Mouse (Mus musculus) retina, embryonic 14.5 days (tissue): ENCODE measurements around the gene Gp1bb.
A peak's percentile ranks its signal among the peaks of the same experiment; 100 is the strongest.

Source experiments
- DNase-seq: peaks from one replicate; pipeline ENCODE4 v3.0.0-alpha.2; 2015; ENCODE audit warnings: low spot score

The Gp1bb gene

GRCm38 (mm10) chr16:18622019-18622418, at the start of gene Gp1bb:
TSS of gene Gp1bb (minus strand) at chr16:18622403.
- no peak for DNase-seq

DNA sequence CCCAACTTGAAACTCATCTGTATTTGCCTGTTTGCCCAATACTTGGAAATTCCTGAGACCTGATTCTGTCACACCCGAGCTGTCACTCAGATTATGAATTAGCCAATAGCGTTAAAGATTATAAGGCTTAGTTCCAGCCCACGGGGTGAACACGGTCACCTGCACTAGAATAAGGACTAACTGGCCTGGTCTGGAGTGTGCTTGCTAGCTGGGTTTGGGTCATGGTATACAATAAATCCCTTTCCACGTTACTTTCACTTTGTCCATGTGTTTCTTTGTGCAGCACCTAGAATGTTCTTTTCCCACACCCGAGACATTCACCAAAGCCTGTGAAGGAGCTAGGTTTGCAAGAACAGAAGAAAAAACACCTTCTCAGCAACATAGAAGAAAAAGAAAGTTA, 47.7 kb upstream of the Gp1bb start:
- DNase-seq, result no peak

DNA sequence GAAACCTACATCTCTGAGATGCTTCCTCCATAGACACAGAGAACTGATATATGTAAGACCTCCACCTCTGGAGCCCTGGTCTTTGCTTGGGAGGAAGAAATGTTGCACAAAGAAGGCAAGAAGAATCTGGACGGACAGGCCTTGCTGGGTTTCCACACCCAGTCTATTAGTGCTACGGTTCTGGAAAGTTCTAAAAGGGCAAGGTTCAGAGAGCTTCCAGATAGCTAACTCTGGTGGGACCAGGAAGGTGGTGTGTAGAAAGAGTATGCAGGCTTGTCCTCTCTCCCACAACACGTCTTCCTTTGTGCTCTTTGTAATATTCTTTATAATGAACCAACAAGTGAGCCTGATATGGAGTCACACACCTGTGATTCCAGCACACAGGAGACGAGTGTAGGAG, 36.4 kb upstream of the Gp1bb start:
- DNase-seq, result no peak

GRCm38 (mm10) chr16:18655372-18656098, 33.3 kb upstream of the Gp1bb start:
- no peak for DNase-seq

- no peak for DNase-seq
Measured at GRCm38 (mm10) chr16:18653290-18654160, 31.3 kb upstream of the Gp1bb start.

GRCm38 (mm10) chr16:18649126-18649525, 26.9 kb upstream of the Gp1bb start:
- DNase-seq, result no peak

DNA sequence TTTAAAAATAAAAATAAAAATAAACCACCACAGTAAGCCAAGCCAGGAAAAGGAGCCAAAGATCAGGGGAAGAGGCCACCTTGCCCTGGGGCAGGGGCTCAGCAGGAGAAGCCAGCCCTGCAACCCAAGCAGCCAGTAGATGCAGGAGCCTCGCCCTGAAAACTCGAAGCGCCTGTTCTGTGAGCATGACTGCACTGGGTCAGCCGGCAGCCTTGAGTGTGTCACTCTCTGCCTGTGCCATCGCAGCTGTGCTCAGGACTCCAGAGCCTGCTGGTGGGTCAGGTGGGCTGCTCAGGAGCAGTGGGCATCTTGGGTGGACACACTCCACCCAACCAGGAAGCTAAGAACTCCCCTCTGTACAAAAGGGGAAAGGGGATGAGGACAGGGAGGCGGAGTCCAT, 23.1 kb upstream of the Gp1bb start:
- no peak for DNase-seq

DNA sequence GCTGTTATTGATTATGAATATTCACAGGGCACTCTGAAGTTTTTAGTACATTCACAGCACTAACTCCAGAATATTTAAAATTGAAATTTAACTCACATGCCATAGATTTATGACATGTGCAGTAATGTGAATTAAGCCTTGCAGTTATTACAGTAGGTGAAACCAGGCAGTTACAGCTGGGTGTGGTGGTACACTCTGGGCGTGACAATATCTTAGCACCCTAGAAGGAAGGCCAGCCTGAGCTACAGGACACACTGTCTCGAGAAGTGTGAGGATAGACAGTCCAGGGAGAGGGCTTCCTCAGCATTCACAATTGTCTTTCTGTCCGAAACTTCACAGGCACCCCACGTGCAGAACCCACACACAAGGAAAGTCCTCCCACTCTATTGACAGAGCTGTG, 22.3 kb upstream of the Gp1bb start:
- no peak for DNase-seq

DNA sequence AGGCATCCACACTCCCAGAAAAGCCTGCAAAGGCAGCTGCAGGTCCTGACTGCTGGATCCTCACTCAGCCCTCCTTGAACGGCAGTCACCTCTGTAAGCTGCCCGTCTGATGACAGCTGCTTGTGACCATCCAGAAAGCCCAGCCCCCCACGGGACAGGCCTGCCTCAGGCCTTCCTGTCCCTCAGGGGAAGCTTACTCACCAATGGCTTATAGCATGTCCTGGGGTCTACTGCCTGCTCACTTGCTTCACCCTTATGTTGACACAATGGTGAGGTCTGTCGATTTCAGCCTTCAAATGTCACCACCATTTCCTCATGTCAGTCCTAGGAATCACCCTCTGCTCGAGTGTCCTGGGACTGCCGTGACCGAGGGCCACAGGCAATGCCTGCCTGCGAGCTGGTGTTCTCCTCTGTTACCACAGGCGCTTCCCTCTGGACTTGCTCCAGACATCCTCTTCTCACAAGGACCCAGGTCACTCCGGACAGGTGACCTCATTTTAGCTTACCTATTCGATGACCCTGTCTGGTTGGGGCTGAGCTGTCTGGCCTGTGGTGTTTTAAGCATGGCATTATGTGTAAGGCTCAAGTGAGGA, 21.3 kb upstream of the Gp1bb start:
- DNase-seq, result no peak

GRCm38 (mm10) chr16:18642897-18643296, 20.7 kb upstream of the Gp1bb start:
- no peak for DNase-seq

DNA sequence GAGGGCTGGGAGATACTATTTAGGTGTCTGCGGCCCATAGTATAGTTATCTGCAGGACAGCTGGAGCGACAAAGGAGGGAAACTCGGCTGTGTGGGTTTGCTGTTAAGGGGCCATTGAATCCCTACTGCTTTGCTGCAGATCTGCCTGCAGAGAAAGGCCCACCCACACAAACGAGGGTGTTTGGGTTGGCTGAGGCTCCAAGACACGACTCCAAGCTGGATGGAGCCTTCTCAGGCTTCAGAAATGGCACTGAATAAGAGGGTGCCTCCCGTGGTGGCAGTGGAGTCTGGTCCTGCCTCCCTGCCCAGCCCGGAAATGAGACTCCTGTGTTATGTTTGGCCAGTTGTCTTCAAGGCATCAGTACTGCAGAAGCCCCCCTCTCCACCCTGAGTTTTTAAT, 20.1 kb upstream of the Gp1bb start:
- no peak for DNase-seq

DNA sequence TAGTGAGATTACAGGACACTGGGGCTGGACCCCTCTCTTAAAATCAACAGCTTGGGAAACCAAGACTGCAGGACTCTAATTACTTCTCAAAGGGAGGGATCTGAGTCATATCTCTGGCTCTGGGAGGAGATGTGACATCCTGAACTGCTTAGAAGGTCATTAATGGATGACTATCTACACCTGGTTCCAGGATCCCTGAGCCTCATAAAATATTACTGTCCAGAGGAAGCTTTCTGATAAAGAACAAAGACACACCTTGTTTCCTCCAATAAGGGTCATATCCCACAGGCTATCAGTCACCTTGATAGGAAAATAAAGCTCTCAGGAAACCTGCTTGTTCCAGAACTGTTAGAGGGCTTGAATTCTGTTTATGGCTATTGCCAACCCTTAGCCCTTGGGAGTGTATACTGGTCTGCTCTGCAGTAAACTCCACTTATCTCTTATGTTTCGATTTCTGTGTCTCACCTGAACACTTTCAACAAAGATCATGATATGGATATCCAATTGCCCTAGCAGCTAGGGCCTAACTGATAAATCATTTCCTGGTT, 17.3 kb upstream of the Gp1bb start:
- DNase-seq, result no peak

DNA sequence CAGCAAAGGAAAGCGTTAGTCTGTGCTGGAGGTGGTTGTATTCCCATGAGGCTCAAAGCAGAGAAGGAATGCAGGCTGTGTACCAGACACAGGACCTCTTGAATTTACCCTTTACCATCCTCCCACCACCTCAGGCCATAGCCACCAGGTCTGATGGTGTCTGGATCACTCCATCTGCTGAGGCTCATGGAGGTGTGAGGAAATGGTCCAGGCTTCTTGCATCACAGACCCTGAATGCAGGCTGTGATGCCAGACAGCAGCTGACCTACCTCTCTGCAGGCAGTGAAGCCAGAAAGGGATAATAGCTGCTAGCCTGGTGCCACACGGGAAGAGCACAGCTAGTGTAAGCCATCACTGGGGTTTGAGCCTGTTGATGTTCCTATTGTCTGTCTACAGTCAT, 16.2 kb upstream of the Gp1bb start:
- DNase-seq, result no peak

- no peak for DNase-seq
Measured at GRCm38 (mm10) chr16:18636804-18637203, 14.6 kb upstream of the Gp1bb start.

DNA sequence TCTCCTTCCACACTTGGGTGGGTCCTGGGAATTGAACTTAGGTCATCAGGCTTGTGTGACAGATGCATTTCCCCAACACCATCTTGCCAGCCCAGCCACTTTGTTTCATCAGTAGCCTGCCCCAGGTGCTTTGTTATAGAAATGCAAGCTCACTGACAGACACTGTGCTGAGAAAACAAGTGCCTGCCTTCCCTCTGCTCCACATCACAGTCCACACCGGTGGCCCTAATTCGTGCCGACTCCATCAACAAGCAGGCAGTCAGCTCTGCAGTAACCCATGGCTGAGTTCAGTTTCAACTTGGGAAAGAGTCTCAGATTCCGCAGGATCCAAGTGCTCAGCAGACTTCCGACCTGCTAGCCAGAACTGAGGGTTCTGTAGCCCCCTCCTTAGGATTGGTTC, 14.2 kb upstream of the Gp1bb start:
- no peak for DNase-seq

DNA sequence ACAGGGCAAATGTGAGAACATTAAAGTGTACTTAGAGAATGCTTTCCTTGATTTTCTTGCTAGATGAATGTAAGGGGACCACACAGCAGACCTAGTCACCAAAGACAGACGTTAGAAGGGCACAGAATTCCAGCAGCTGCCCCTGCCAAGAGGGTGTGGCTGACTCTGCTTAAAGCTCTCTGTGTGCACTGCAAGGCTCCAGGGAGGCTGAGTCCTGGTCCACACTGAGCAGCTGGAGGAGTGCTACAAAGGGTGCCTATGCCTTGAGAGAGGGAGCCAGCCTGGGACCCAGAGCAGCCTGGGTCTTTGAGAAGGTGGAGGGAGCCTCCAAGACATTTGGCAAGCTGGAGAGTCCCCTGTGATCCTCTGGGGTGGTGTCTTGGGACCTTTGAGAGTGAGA, 11.1 kb upstream of the Gp1bb start:
- no peak for DNase-seq

GRCm38 (mm10) chr16:18632816-18633215, 10.6 kb upstream of the Gp1bb start:
- DNase-seq, result no peak

GRCm38 (mm10) chr16:18632059-18632458, 9.9 kb upstream of the Gp1bb start:
- no peak for DNase-seq

DNA sequence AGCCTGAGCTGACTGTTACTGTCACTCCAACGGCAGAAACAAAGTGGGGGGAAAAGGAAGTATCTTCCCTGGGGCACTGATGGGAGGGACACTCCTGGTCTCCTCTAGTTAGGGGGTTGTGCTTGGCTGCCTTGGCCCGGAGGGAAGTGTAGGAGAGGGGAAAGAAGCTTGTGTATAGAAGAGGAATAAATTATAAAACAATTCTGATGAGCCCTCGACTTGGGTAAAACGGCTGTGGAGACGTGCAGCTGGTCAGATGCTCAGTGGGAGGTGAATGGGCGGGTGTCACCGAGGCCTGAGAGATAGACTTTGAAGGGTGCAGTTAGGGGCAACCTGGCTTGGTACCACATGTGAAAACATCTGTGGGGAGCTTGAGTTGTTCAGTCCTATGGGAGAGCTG, 8.9 kb upstream of the Gp1bb start:
- no peak for DNase-seq

DNA sequence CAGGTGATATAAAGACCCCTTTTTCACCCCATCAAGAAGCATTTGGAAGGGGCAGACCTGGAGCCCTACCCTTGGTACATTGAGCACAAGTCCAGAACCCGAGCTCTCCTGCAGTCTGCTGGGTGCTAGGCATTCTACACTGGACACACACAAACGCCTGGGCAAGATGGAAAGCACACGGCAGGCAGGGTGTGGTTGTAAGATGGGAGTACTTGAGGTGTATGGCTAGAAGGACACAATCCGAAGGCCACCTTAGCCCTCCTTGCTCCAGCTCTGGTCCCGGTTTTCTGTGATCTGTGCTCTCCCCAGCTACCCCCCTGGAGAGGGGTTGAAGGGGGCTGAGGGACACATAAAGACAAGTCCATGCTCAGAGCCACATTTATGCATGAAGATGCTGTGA, 8.1 kb upstream of the Gp1bb start:
- no peak for DNase-seq

DNA sequence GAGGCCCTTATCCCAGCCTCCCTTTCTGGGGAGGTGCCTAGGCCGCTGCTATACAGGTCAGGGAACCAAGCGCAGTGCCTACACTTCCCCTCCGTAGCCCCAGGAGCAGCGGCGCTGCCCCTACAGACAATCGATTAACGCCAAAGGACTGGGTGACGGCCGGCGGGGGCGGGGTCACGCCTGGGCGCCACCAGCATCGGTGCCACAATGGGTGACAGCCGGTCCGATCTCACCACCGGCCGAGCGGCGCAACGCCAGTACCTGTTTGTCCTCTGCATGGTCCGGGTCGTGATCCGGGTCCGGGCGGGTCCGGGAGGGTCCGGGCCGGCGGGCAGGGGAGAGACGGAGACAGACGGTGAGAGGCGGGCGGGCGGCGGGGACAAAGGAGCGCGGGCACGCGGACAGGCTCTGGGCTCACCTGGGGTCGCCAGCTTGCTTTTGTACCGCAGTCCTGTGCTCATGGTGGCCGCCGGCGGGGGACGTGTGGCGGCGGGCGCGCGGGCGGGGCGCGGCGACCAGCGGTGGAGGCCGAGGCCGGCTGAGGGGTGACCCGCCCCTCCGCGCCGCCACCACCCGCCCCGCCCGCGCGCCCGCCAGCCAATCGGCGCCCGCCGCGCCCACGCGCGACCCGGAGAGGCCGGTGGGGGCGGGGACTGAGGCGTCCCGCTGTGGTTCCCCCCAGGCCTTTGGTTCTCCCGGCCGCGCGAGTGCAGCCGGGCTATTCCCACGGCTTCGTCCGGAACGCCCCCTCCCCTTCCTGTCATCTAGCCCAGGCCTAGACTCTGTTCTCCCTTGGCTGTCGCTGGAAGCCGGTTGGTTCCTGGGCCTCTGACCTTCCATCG, 7.4 kb upstream of the Gp1bb start, which contains the start of gene Sept5:
Gene Sept5, minus strand, starts transcription at position 565 of the 842 bp plus-strand sequence.
- DNase-seq, result peak; percentile 79

DNA sequence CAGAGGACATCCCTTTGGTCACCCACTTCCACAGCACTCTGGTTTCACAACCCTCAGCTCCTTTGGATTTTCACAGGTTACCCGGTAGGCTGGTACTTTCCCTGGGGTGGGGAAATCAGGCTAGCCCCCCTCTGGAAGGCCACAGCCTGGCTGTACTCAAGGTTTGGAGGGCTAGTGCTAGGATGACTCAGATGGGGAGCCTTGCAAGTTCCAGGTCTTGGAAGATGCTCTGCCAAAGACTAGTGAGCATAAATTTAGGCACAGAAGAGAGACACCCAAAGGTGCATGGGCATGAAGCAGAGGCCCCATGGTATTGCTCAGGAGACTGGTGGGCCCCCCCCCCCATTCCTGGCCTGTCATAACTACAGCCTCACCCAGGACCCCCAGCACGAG, 6.7 kb upstream of the Gp1bb start:
- no peak for DNase-seq
